Mouse (Mus musculus) brain, adult 10 weeks (tissue): Measurements from ENCODE around the gene Cysrt1. TPM values are rescaled to one million over a fixed set of nuclear protein-coding genes. Genes with fewer than 3 reads are reported as not detected.

Experiments
- polyA plus RNA-seq: library from polyadenylated mRNA; stranded (reverse); fragments of 350-450 nt; fragmentation: Illumina TruSeq; extraction: RNeasy Lipid Tissue Mini Kit (QIAGEN cat#74804); gene quantifications from one replicate; pipeline ENCODE4 v1.2.3, GENCODE M21; 2015; ENCODE audit warnings: low read depth, low replicate concordance

The Cysrt1 gene
- not detected for polyA plus RNA-seq

DNA sequence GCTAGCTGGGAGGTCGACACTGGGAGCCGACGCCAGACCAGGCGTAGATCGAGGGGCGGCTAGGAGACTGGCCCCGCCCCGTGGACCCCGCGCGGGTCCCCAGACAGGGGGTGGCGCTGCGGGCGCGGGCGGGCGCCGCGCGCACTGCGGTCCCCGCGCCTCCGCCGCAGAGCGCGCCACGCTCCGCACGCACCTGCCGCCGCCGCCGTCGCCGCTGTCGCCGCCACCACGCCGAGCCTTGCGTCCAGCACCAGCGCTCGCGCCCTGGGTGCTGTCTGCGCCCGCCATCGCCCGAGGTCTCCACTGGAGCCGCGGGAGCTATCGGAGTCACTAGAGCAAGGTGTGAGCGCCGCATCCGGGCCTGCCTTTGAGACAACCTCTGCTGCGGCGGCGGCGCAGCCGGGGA lies at the start of gene Cysrt1, which contains the start of gene Rnf208:
TSS of gene Cysrt1 (minus strand) at position 352 of the 406 bp plus-strand sequence.
TSS of gene Rnf208 (plus strand) at position 155 of the 406 bp plus-strand sequence.

DNA sequence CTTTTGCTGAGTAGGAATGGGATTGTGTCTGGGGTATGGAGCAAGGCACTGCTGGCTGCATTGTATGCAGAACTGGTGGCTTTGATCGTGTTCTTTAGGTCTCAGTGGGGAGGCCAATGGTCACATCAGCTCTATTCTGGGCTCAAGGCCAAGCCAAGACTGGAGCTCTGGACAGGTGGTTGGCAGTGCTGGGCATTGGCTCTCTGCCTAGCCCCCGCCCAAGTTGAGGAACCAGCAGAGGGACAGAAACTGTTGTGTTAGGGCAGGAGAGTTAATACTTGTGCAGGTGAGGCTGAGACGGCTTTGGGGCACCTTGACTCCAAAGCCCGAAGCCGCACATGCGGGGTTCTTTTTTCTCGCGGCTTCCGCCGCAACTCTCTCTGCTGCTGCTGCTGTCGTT lies 47.4 kb upstream of the Cysrt1 start, which contains the start of gene Lrrc26:
TSS of gene Lrrc26 (plus strand) at position 265 of the 400 bp plus-strand sequence.

DNA sequence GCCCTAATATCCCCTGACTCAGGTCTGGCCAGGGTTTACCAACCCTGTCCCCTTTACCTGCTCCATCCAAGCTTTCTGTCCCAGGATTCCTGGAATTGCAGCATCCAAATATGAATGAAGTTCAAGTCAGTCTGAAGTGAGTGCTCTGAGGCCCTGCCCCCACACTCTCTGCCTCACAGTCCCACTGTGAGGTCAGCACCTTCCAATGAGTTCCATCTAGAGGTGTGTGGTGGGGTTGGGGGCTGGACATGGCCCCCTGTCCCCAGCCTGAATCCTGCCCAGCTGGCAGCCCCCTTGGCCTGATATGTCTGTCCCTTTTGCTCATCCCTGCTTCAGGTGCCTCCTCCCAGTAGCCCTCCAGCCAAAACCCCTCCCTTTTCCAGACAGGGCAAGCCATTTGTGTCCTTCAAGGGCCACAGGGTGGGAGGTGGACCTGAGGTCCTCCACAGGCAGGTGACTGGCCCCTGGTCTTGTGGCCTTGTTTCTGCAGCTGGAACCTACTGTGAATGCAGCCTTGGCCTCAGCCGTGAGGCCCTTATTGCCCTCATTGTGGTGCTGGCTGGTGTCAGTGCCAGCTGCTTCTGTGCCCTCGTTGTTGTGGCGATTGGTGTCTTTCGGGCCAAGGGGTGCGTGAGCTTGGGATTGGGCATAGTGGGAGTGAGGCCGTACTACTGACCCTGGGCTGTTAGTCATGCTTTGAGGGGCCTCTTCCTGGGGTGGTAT lies 45.8 kb upstream of the Cysrt1 start, which contains the start of gene Tmem210:
TSS of gene Tmem210 (plus strand) at position 219 of the 723 bp plus-strand sequence.

DNA sequence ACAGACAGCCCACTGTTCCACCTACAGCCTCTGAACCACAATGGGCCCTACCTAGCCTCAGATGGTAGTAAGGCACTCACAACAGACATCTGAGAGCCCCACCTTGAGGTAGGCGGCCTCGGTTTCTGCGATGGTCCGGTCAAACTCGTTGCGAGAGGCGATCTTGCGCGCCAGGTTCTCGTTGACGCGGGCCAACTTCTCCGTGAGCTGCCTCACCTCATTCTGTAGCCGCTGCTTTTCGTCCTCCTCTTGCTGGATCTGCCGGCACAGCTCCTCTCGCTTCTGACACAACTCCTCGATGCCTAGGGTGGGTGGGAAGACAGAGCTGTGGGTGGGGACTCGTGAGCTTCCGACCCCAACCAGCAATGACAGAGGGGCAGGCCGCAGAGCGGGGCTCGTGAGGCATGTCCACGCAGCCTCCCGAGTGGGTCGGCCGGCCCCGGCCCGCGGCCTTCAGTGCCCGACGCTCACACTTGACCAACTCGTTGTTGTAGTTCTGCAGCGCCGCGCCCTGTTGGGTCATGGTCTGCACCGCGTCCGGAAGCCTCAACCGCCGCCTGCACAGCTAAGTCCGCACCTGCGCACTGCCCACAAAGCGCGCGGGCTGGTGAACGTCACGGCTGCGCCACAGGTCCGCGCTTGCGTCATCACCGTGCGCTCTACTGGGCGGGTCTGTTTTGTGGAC lies 29.7 kb upstream of the Cysrt1 start, which contains the start of the genes Ssna1 and Anapc2:
TSS of gene Ssna1 (minus strand) at position 612 of the 685 bp plus-strand sequence.
TSS of gene Anapc2 (plus strand) at position 652 of the 685 bp plus-strand sequence.

DNA sequence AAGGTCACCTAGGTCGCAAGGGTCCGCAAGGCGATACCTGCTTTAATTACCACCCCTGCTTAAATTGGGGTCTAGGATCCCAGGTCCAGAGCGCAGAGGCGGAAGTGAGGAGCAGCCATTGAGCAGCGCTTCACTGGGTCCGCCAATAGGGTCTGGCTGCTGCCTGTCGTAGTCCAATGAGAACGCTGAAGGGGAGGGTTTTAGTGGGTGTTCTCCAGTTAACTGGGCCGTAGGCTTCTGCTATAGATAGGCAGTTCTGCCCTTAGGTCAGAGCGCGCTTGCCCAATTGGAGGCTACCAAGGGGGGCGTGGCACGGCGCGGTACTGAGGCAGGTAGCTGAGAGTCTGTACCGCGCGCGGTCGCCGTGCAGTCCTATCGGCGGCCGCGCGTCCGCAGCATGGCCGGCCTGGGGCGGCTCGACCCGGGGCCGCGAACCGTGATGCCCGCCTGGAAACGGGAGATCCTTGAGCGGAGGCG lies 20.1 kb upstream of the Cysrt1 start, which contains the start of gene Tprn:
TSS of gene Tprn (plus strand) at position 328 of the 477 bp plus-strand sequence.

DNA sequence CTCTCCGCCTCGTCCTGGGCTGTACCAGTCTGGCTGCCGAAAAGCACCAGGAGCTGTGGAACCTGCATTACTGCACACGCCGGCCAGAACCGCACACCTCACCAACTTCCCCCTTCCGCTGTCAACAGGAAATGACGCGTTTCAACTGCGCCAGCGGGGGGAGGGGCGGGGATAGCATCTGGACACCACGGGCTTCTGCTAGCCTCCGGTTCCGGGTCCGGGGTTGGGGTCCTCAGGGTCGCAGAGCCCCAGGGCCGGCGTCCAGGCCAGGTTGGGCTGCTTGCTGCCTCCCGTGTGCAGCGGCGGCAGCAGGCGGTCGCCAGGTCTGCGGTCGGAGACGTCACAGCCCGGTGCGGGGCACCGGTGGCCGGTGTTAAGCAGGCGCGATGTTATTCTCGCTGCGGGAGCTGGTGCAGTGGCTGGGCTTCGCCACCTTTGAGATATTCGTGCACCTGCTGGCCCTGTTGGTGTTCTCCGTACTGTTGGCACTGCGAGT lies 13.1 kb upstream of the Cysrt1 start, which contains the start of gene Tmem203:
TSS of gene Tmem203 (plus strand) at position 156 of the 496 bp plus-strand sequence.

DNA sequence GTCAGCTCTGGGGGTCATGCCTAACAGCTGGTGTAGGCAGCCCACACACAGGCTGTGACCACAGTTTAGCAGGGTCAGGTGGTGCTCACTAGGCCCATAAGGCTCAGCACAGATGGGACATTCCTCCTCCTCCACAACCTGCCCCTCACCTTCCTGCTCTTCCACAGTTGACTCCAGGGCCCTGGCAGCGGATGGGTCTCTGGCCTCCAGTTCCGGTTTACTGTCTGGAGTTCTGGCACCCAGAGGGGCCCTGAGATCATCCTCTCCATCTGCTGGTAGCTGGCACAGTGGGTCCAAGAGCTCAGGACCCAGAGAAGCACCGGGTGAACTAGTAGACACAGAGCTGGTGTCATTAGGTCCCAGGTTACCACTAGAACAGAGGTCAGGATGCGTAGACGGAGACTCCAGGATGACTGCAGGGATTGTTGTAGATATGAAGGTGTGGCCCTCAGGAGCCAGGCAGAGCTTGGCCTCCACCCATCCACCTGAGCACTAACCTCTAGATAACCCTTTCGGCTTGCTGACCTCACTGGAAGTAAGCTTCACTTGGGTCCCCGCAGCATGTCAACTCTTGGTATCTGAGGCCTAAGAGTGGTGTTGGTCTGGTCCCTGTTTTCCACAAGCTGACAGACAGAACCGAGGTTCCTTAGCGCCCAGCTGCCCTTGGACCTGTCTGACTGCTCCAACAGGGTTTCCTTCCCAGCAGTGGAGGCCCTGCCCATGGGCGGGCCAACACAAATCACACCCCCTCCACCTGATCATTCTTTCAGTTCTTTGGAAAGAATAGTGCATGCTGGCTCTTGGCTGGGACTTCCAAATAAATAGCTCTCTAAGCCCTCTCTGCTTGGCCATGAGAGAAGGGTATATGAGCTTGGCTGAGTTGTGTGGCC lies 4.2 kb upstream of the Cysrt1 start, which contains the start of gene AL732309.1:
TSS of gene AL732309.1 (minus strand) at position 681 of the 890 bp plus-strand sequence.

DNA sequence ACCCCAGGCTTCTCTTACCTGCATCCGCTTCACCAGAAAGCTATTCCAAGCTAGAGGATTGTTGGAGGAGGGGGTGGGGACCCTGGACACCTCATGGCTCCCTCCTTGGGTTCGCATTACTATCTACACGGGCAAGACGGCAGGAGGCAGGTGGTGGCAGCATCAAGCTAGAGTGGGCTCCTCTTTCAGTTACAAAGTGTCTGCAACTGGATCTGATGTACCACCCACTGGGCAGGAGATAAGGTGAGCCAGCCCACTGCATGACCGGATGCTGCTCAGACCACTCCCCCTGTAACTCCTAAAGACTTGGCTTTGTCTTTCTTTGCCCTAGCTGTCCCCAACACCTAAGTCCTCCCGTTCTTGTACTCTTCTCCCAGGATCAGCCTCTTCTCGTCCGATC lies 5.6 kb downstream of the Cysrt1 start, which contains the start of gene Rnf224:
TSS of gene Rnf224 (minus strand) at position 174 of the 400 bp plus-strand sequence.

DNA sequence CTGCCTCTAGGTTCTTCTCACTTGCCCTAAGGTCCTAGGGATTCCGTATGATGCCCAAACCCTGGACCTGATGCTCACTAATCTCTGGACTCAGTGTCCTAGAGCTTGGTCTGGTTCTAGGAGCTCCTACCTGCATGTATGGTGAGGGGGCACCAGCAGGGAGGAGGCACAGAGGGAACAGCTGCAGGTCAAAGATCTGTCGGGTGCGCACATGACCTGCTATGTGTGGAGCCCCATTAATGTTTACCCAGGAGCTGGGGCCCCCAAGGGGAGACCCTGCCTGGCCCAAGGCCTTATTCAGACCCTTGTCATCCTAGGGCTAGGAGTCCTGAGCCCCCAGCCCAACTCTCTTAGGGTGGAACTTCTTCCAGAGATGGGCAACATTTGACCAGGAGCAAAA lies 8.2 kb downstream of the Cysrt1 start, which contains the start of gene Slc34a3:
TSS of gene Slc34a3 (minus strand) at position 315 of the 400 bp plus-strand sequence.

DNA sequence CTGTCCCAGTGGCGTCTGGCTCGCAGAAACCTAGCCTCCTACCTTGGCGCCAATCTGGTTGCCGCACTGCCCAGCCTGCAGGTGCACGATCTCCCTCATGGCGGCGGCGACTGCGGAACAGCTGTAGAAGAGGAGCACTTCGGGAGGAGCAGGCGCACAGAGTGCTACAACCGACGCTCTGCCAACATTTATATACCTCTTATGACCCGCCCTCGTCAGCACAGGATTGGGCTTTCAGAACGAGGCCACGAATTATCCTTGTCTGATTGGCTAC lies 17.8 kb downstream of the Cysrt1 start, which contains the start of gene Tubb4b:
TSS of gene Tubb4b (minus strand) at position 211 of the 274 bp plus-strand sequence.

DNA sequence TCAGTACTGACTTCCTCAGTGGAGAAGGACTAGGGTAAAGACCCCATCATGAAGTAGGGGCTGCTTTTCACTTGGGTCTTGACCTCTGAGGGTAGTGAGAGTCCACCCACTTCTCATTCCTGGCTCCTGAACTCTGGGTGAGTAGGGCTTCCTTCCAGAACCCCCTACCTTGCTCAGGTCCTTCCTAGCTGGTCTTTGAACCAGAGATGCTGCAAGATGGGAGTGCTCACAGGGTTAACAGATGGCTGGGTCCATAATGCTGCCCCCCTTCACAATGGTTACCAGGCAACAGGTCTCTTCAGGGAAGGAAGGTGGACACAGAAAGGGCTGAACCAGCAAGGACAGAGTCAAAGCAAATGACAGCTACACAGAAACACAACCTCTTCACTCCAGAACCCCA lies 23.8 kb downstream of the Cysrt1 start, which contains the start of gene Fam166a:
TSS of gene Fam166a (plus strand) at position 301 of the 400 bp plus-strand sequence.

DNA sequence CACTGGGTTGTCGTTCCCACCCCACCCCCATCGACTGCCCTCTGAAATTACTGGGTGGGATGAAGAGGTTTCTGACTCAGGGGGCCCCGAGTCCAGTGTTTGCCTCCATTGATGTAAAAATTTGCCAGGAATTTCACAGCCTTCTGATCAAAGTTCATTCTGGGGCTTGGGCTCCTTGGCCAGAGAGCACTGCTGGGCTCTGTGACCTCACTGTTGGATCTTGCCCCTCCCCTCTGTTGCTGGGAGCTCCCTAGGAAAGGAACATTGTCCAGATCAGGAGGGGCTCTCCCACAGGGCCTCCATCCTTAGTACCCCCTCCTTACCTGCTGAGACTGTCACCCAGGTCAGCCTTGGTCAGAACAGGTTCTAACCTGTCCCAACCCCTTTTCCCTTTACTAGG lies 27.8 kb downstream of the Cysrt1 start, which contains the start of gene Stpg3:
TSS of gene Stpg3 (minus strand) at position 194 of the 400 bp plus-strand sequence.

DNA sequence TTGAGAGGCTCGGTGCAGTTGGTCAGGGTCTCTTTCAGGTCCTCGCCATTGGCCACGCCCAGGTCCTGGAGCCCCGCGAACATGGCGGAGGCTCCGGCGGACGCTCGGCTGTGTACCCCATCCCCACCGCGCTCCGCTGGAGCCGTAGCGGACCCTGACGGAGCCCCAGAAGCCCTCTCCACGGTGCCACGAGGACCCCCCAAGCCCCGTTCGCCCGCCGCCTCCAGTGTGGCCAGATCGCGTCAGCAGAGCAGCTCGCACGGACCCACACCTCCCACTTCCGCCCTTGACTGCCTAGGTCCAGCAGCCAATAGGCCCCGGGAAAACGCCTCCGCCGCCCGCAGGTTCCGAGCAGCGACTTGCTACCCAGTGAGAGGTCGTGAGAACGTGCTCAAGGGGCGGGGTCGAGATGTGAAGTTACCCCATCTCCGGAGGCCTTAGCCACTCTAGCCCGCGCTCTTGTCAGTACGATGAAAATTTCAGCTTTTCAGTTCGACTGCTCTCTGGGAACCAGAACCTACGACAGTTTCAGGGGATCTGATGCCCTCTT lies 31.1 kb downstream of the Cysrt1 start, which contains the start of gene Nelfb:
TSS of gene Nelfb (minus strand) at position 369 of the 550 bp plus-strand sequence.

DNA sequence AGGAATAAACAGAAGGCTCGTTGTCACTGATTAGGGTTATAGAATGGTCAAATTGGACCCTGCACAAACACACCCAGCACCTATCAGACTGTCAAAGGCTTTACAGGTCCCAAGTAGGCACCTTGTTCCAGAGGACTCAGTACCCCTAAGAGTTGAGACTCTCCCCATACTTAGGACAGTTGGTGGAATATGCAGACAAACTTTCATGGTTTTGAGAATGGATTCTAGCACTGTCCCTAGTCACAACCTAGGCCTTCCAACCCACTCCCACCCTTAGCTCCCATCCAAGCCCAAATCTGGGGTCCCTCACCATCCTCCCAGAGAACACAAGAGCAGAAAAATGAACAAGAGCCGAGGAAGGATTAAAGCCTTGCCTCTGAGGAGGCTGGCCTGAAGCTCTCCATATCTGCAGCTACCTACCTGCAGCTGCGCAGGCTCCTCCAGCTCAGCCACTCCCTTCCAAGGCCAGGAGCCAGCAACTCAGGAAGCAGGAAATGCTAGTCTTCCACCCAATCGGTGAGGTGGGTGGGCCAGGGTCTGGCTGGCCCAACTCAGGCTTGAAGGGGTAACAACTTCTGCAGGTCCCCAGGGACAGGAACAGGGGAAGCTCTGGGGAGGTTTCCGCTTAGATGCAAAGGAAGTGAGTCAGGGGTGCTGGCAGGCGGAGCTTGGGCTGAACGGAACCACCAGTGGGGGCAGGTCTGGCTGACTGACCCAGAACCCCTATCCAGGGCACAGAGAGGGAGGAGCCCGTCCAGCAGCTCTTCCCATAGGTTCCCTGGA lies 45.9 kb downstream of the Cysrt1 start, which contains the start of gene Tor4a:
TSS of gene Tor4a (minus strand) at position 715 of the 783 bp plus-strand sequence.

Other genes with a start within 250 kb of the Cysrt1 start
- 429 TPM for gene Nsmf, start 188.1 kb downstream of the Cysrt1 start, polyA plus RNA-seq
- gene Entpd8, start 162.1 kb downstream of the Cysrt1 start, polyA plus RNA-seq = not detected
- not detected for gene Noxa1, start 147.3 kb downstream of the Cysrt1 start, polyA plus RNA-seq
- gene Nrarp, start 61.7 kb downstream of the Cysrt1 start, polyA plus RNA-seq = 13.6 TPM
- 2.9 TPM for gene Tor4a, start 45.6 kb downstream of the Cysrt1 start, polyA plus RNA-seq
- gene Nelfb, start 31.0 kb downstream of the Cysrt1 start, polyA plus RNA-seq = 47.7 TPM
- not detected for gene Stpg3, start 27.8 kb downstream of the Cysrt1 start, polyA plus RNA-seq
- not detected for gene Fam166a, start 23.7 kb downstream of the Cysrt1 start, polyA plus RNA-seq
- gene Tubb4b, start 17.8 kb downstream of the Cysrt1 start, polyA plus RNA-seq = 563 TPM
- not detected for gene Slc34a3, start 8.1 kb downstream of the Cysrt1 start, polyA plus RNA-seq
- not detected for gene Rnf224, start 5.7 kb downstream of the Cysrt1 start, polyA plus RNA-seq
- gene Rnf208, start 197 bp downstream of the Cysrt1 start, polyA plus RNA-seq = 180 TPM
- gene AL732309.1, start 4.4 kb upstream of the Cysrt1 start, polyA plus RNA-seq = 6.7 TPM
- 19.6 TPM for gene Tmem203, start 13.0 kb upstream of the Cysrt1 start, polyA plus RNA-seq
- gene Tprn, start 20.2 kb upstream of the Cysrt1 start, polyA plus RNA-seq = 23.4 TPM
- gene Ssna1, start 30.0 kb upstream of the Cysrt1 start, polyA plus RNA-seq = 92.1 TPM
- gene Anapc2, start 30.0 kb upstream of the Cysrt1 start, polyA plus RNA-seq = 89.9 TPM
- not detected for gene Tmem210, start 45.7 kb upstream of the Cysrt1 start, polyA plus RNA-seq
- gene Lrrc26, start 47.5 kb upstream of the Cysrt1 start, polyA plus RNA-seq = not detected
- gene Grin1, start 76.7 kb upstream of the Cysrt1 start, polyA plus RNA-seq = 267 TPM
- 51.8 TPM for gene Man1b1, start 89.9 kb upstream of the Cysrt1 start, polyA plus RNA-seq
- gene Dpp7, start 113.9 kb upstream of the Cysrt1 start, polyA plus RNA-seq = 38.1 TPM
- 27.2 TPM for gene Uap1l1, start 123.2 kb upstream of the Cysrt1 start, polyA plus RNA-seq
- 2.5 TPM for gene Sapcd2, start 129.9 kb upstream of the Cysrt1 start, polyA plus RNA-seq
- gene Entpd2, start 153.4 kb upstream of the Cysrt1 start, polyA plus RNA-seq = 11.2 TPM
- gene Npdc1, start 156.9 kb upstream of the Cysrt1 start, polyA plus RNA-seq = 274 TPM
- gene Fut7, start 180.8 kb upstream of the Cysrt1 start, polyA plus RNA-seq = 1.1 TPM
- gene Abca2, start 186.3 kb upstream of the Cysrt1 start, polyA plus RNA-seq = 105 TPM
- gene Clic3, start 214.4 kb upstream of the Cysrt1 start, polyA plus RNA-seq = not detected
- 96.2 TPM for gene Paxx, start 218.6 kb upstream of the Cysrt1 start, polyA plus RNA-seq
- gene Ptgds, start 227.6 kb upstream of the Cysrt1 start, polyA plus RNA-seq = 2,295 TPM